Mouse (Mus musculus) left cerebral cortex, postnatal 36 days (tissue): ENCODE results near the gene Mafb. TPM values are rescaled to one million over a fixed set of nuclear protein-coding genes. Genes with fewer than 3 reads are reported as not detected.

Experiments used
- DNase-seq, 2 experiments: peaks; one replicate each; pipeline ENCODE4 v3.0.0; 2021 to 2022; ENCODE audit warnings: low spot score in 2 of 2, mixed read lengths in 1 of 2
- intact Hi-C: fragments of 180-260 bp; cut with DNase I; formaldehyde crosslinking; loops from one replicate; pipeline ENCODE4 v1.15.1; 2025
- total RNA-seq, 2 experiments: library from RNA; stranded (reverse); gene quantifications; 2 replicates each; pipeline ENCODE4 v1.2.3; 2021

The Mafb gene
- total RNA-seq, result 10 to 100 TPM; 17.8 to 20.6 TPM

- intact Hi-C loops, result loop anchor here (5.0 kb wide), 4 partner anchors 305 to 1455 kb away; no protein-coding TSS in a partner anchor
- DNase-seq, result peak; percentile 87 to 89
Observed at GRCm38 (mm10) chr2:160366980-160367338, at the start of gene Mafb. Gene Mafb (minus strand): TSS chr2:160367065.

GRCm38 (mm10) chr2:160415161-160415560, 48.3 kb upstream of the Mafb start:
- no peak for DNase-seq
- intact Hi-C loops, result loop anchor here (10.0 kb wide), 1 partner anchor 160 kb away; no protein-coding TSS in a partner anchor

- intact Hi-C loops, result loop anchor here (10.0 kb wide), 1 partner anchor 160 kb away; no protein-coding TSS in a partner anchor
- DNase-seq, result no peak
Observed at GRCm38 (mm10) chr2:160414736-160415135, 47.9 kb upstream of the Mafb start.

- intact Hi-C loops, result loop anchor here (10.0 kb wide), 1 partner anchor 161 kb away; no protein-coding TSS in a partner anchor
- no peak for DNase-seq
Observed at GRCm38 (mm10) chr2:160413982-160414381, 47.1 kb upstream of the Mafb start.

GRCm38 (mm10) chr2:160413055-160413454, 46.2 kb upstream of the Mafb start:
- intact Hi-C loops, result loop anchor here (10.0 kb wide), 1 partner anchor 162 kb away; no protein-coding TSS in a partner anchor
- DNase-seq, result no peak

DNA sequence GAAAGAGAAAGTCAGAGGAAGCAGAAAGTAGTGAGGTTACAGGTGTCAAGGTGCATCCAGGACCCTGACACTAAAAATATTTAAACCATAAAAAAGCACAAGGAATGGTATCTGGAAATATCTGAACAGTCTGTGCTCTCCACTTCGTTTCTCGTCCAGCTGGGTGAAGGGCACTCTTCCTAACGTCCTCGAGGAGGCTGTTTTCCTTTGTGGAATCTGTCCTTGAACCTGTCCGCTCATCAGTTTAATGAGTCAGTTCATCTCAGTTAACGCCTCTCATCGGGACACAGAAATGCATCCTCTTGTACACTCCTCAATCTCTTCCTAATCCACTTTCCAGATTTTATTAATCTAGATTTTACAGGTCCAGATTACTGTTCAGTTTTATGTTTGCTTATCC, 44.6 kb upstream of the Mafb start:
- intact Hi-C loops, result loop anchor here (10.0 kb wide), 1 partner anchor 163 kb away; no protein-coding TSS in a partner anchor
- DNase-seq, result no peak

DNA sequence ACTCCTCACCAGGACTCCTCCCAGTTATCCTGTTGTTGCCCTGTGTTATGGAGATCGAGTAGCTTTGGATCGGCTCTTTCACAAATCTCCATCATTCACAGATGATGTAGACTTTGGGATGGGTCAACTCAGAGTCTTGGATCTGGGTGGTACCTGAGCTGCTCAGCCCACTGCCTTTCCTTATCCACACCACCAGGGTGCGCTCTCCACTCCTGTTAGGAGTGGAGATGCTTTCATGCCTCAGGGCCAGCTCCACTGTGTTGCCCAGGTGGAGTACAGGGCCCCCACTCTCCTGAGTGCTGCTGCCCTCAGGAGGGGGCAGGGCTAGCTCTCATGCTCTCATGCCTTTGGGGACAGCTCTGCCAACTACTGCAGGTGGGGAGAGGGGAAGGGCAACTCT, 40.9 kb upstream of the Mafb start:
- intact Hi-C loops, result no loop called here
- DNase-seq, result no peak

DNA sequence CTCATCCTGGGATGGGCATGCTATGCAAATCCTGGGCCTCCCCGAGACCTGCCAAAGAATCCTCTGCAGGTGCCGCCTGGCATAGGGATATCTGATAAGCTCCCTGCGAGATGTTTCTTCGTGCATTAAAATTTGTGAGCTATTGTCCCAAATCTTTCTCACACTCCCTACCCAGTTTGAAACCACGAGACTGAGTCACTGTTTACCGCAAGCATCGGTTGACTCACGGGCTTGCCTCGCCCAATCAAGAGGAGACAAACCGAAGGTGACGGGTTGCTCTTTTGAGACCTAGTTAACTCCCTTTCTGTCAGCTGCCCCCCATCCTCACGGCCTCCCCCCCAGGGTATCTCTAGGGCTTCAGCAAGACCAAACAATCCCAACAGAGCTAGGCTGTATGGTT, 30.9 kb upstream of the Mafb start:
- DNase-seq, result no peak
- intact Hi-C loops, result no loop called here

GRCm38 (mm10) chr2:160394735-160395134, 27.9 kb upstream of the Mafb start:
- DNase-seq, result no peak
- intact Hi-C loops, result no loop called here

- no peak for DNase-seq
- intact Hi-C loops, result no loop called here
Observed at GRCm38 (mm10) chr2:160392648-160393047, 25.8 kb upstream of the Mafb start.

- DNase-seq, result no peak
- intact Hi-C loops, result no loop called here
Observed at GRCm38 (mm10) chr2:160388596-160388995, 21.7 kb upstream of the Mafb start.

DNA sequence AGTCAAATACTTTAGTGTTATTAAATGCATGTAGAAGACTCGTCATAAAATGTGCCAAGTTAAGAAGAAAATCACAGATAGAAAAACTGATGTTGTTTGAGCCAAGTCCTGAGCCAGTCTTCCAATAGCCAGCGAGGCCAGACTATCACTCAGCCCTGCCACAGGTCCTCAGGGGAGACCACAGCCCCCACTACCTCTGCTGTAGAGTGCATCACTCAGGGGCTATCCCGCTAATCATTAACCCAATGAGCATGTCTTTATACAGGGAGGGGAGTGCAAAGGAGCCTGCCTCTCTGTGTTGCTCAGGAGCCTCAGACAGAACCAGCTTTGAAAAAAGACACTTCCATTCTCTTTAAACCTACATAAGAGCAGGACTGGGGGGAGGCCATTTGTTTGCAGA, 16.6 kb upstream of the Mafb start:
- DNase-seq, result no peak
- intact Hi-C loops, result no loop called here

DNA sequence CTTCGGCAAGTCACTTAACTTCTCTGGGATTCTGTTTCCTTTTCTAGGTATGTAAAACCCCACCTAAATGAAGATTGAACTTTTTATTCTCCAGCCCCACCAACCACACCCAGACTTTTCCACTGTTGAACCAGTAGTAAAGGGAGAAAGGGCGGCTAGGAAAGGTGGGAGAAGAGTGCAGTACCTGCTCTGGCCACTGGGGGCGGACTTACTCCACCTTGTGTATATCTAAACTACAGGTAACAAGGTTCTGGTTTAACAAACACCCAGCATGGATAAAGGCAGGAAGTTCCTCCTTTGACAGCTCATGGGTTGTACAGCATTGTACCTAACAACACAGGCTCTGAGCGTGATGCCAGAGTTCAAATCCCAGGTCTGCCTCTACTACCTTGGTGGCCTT, 11.4 kb upstream of the Mafb start:
- no peak for DNase-seq
- intact Hi-C loops, result loop anchor here (5.0 kb wide), 1 partner anchor 199 kb away; no protein-coding TSS in a partner anchor

GRCm38 (mm10) chr2:160376236-160376635, 9.4 kb upstream of the Mafb start:
- DNase-seq, result no peak
- intact Hi-C loops, result loop anchor here (5.0 kb wide), 1 partner anchor 201 kb away; no protein-coding TSS in a partner anchor

- intact Hi-C loops, result loop anchor here (5.0 kb wide), 4 partner anchors 308 to 1458 kb away; no protein-coding TSS in a partner anchor
- no peak for DNase-seq
Observed at GRCm38 (mm10) chr2:160369653-160370420, 3.0 kb upstream of the Mafb start.

DNA sequence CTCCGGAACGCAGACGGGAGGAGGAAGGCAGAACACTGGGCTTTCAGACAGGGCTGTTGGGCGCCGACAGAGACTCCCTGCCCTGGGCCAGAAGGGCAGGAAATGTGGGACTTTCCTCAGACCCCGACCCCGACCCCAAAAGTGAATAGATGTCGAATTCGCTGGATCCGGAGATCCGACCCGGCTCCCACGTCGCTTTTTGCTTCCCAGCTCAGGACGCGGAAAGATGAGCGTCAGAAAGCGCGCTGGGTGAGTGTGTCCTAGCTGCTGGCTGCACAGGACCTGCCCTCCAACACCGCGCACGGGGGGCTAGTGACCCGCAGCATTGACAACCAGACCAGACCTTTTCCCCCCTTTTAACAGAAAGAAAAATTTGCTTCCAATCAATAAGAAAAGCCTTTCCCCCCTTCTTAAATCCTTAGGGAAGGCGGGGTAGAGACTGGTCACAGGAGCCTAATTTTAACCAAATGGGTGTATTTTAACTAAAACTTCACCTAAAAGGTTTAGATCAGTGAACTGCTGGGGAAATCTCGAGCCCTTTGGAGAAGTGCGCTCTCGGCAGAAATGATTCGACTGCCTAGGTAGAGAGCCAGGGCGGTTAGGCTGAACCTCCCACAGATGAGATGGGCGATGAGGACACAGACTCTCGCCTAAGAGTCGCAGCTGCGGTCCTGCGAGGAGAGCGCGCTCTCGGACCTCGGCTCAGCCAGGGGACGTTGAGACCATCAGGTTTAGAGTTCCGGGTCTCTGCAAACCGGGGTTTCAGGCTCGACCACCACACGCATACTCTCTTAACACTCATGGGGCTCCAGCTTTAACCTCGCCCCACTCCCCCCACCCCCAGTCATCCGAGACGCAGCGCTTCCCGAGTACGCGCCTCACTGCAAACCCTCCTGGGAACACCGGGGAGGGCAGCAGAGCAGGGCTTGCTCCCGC, 1.8 kb upstream of the Mafb start:
- DNase-seq, result no peak
- intact Hi-C loops, result loop anchor here (5.0 kb wide), 4 partner anchors 306 to 1456 kb away; no protein-coding TSS in a partner anchor

GRCm38 (mm10) chr2:160367448-160368208, 763 bp upstream of the Mafb start:
- intact Hi-C loops, result loop anchor here (5.0 kb wide), 4 partner anchors 305 to 1455 kb away; no protein-coding TSS in a partner anchor
- peak; percentile 86 to 91 for DNase-seq

GRCm38 (mm10) chr2:160366111-160366979, 520 bp downstream of the Mafb start:
- DNase-seq, result peak; percentile 30 to 45
- intact Hi-C loops, result loop anchor here (5.0 kb wide), 4 partner anchors 304 to 1454 kb away; no protein-coding TSS in a partner anchor
